Mouse (Mus musculus) lung, adult 2 months (tissue): ENCODE results near the gene Ssh2. TPM values are rescaled to one million over a fixed set of nuclear protein-coding genes. Genes with fewer than 3 reads are reported as not detected.

Experiments used
- DNase-seq: peaks from one replicate; pipeline ENCODE4 v3.0.0; 2022
- H3K4me1 ChIP-seq: fragments of 200-500 bp; 2 replicates; pipeline ENCODE4 v1.6.1; 2011; ENCODE audit warnings: low read length; ENCODE audit not compliant: control insufficient read depth, insufficient read depth
- H3K4me3 ChIP-seq: fragments of 200-500 bp; replicated peaks from 2 replicates; pipeline ENCODE3; 2011; ENCODE audit warnings: low read depth, mild to moderate bottlenecking, control low read depth, low read length; ENCODE audit errors: extremely low read depth
- CTCF ChIP-seq: fragments of 200-500 bp; IDR thresholded peaks from 2 replicates; pipeline ENCODE4 v1.5.1; 2011; ENCODE audit warnings: mild to moderate bottlenecking, low read length, control low read depth; ENCODE audit not compliant: insufficient read depth
- POLR2A ChIP-seq: fragments of 200-500 bp; IDR thresholded peaks from 2 replicates; pipeline ENCODE4 v1.6.1; 2011; ENCODE audit warnings: low read depth, mild to moderate bottlenecking, control low read depth, low read length, borderline replicate concordance; ENCODE audit errors: extremely low read depth
- whole genome bisulfite sequencing: fragments of 180-500 bp; shearing (Covaris S2); methylation state at CpG from one replicate; pipeline ENCODE4 v1.1.7; 2018; 5-methylcytosine and 5-hydroxymethylcytosine counted together
- polyA plus RNA-seq: library from polyadenylated mRNA; depleted of rRNA; stranded (reverse); fragments of >200 nt; gene quantifications from 2 replicates; pipeline ENCODE4 v1.2.3, GENCODE M21; 2012

The Ssh2 gene
- polyA plus RNA-seq, 1 experiment: 31.8 TPM

DNA sequence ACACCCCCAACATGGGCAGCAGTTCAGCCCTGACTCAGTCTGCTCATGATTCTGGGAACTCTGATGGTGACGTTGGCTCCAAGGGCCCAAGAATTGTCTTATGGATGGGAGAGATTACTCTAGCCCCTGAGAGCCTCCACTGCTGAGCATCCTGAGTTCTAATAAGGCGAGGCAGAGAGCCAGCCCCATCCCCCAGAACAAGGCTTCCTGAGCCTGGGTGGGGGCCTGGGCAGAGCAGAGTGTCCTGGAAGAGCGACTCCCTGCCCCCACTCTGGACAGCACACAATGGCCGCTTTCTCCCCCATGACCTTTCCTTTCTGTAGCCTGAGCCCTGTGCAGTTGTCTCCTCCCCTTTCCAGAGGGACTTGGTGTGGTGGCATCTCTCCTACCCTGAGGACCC is 281.8 kb downstream of the Ssh2 start:
- no peak for TF ChIP-seq POLR2A
- peaks cover 37% of the 10 kb centered on the region for H3K4me1 ChIP-seq
- 43% methylated on average over 4 of the region's 4 CpGs for WGBS
- no peak overlapping the region for H3K4me3 ChIP-seq
- DNase-seq: no peak

DNA sequence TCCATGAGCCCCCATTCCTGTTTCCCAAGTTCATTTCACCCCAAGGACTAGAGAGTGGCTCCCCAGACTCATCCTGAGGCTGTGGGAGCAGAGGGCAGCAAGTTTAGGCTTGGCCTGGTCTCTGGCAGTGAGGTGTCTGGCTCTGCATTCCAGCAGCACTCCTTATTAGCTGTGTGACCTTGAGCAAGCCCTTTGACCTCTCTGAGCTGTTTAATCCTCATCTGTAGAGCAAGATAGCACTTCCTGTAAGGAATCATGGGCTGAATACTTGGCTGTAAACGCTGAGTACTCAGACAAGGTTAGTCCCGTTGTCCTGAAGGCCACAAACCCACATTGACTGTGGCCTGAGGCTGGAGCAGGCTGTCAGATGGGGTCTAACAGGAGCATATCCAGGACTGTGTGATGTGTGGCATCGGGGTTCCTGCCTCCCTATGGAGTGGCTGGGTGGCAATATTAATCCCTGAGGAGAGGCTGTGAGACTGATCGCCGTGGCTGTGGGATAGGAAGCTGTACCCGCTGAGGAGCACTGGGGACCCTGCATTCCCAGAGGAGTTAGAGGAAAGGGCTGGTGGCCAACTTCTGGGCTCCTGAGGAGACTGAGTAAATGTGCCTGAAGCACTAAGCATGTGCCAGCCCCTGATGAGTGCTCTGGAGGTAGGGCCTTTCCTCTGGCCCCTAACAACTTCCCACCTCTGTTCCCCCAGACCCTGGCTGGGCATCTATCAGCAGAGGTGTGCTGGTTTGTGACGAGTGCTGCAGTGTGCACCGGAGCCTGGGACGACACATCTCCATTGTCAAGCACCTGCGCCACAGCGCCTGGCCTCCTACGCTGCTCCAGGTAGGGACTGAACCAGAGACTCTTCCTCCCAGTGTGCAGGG is 282.4 kb downstream of the Ssh2 start:
- 66% methylated on average over 12 of the region's 12 CpGs for WGBS
- no peak for TF ChIP-seq CTCF
- TF ChIP-seq POLR2A: no peak
- peaks cover 44% of the 10 kb centered on the region for H3K4me1 ChIP-seq
- no peak for DNase-seq
- no peak overlapping the region for H3K4me3 ChIP-seq

DNA sequence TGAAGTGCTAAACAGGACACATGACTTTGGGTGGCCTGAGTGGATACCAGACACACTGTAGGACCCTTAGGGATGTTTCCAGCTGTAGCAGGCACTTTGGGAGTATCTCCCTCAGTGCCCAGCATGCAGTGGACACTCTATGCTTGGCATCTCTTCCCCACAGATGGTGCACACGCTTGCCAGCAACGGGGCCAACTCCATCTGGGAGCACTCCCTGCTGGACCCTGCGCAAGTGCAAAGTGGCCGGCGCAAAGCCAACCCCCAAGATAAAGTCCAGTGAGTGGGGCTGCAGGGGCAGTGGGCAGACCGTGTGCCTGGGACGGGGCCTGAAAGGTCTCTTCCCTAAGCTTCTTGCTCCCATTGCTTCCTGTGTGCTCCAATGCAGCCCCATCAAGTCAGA is 283.3 kb downstream of the Ssh2 start:
- DNase-seq: no peak
- Histone ChIP-seq H3K4me1 (peaks cover 44% of the 10 kb centered on the region), H3K4me3 (no peak overlapping the region)
- WGBS: 73% methylated on average over 7 of the region's 7 CpGs
- TF ChIP-seq CTCF (no peak), POLR2A (no peak)

DNA sequence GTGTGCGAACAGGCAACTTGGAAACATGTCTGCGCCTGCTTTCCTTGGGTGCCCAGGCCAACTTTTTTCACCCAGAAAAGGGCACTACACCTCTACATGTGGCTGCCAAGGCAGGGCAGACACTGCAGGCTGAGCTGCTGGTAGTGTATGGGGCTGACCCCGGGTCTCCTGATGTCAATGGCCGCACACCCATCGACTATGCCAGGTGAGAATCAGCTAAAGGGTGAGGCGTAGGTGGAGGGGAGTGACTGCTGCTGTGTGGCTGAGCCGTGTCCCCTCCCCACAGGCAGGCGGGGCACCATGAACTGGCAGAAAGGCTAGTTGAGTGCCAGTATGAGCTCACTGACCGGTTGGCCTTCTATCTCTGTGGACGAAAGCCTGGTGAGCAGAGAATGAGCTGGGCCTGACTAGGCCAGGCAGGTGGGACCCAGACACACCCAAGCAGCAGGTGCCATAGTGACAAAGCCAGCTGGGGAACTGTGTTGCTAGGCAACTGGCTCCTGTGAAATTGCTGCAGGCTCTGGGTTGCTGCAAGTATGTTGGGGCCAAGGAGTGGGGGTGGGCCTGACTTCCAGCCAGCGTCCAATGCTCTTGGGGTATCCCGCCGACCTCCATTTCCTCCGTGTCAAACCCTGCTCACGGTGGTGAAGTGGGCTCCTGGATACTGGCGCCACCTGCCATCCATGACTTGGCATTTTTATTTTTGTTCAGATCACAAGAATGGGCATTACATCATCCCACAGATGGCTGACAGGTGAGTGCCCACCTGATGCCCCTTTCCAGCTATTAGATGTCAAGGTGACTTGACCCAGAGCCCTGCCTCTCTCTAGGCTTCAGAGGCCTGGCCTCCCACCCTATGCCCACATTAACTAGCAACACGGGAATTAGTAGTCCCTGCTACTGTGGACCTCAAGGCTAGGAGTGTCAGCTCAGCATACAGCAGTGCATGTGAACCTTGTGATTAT is 284.6 kb downstream of the Ssh2 start:
- H3K4me1 ChIP-seq: peaks cover 38% of the 10 kb centered on the region
- no peak overlapping the region for H3K4me3 ChIP-seq
- TF ChIP-seq CTCF: no peak
- TF ChIP-seq POLR2A: no peak
- DNase-seq: no peak
- 76% methylated on average over 17 of the region's 17 CpGs for WGBS

DNA sequence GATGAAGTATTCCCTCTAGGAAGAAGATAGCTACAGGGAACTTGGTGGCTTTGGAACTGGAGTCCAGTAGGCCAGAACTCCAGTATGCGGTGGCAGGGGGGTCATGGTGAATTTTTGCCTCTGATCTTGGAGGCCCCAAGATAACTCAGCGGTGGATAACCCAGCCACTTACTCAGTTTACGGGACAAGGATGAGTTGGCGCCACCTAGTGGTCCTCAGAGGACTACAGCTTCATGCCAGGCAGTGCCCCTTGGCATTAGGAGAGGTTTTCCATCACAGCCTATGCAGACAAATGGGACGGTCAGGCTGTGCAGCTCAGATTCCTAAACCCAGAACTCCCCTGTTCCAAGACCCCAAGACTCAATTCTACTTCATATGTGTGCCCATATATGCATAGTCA is 285.3 kb downstream of the Ssh2 start:
- Histone ChIP-seq H3K4me1 (peaks cover 33% of the 10 kb centered on the region), H3K4me3 (no peak overlapping the region)
- peak; percentile 94 for TF ChIP-seq CTCF
- no peak for TF ChIP-seq POLR2A
- WGBS: 9% methylated on average over 5 of the region's 5 CpGs
- DNase-seq: peak; percentile 75

DNA sequence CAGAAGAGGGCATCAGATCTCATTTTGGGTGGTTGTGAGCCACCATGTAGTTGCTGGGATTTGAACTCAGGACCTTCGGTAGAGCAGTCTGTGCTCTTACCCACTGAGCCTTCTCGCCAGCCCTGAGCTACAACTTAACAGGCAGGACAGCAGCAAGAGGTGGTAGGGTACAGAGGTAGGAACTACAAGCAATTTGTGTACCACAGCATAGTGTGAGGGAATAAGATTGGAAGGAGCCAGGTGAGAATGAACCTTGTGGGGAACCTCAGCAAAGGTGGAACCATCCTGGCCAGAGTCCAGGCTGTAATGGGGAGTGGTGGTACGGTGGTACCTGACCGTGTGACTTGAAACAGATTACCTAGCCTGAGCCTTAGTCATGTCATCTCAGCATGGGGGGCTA is 285.9 kb downstream of the Ssh2 start:
- Histone ChIP-seq H3K4me3 (no peak overlapping the region), H3K4me1 (peaks cover 30% of the 10 kb centered on the region)
- TF ChIP-seq POLR2A: no peak
- no peak for TF ChIP-seq CTCF
- no peak for DNase-seq
- 94% methylated on average over 4 of the region's 4 CpGs for WGBS

DNA sequence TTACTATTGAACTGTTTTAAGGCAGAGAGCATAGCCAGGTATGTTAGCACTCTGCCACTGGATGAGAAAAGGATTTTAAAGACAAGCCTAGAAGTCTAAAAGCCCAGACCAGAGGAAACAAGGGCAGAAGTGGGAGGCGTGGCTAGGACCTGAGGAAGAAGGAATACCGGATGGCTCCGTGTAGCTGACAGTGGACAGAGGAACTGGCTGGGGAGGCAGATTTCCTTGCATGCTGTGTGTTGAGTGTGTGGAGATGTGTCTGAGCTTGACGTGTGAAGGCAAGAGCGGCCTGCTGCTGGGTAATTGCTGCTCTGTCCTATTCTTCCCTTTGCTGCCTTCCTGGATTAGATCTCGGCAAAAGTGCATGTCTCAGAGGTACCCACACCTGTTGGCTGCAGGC is 286.4 kb downstream of the Ssh2 start:
- DNase-seq: no peak
- WGBS: 69% methylated on average over 6 of the region's 6 CpGs
- TF ChIP-seq CTCF (no peak), POLR2A (no peak)
- H3K4me3 ChIP-seq: no peak overlapping the region
- H3K4me1 ChIP-seq: peaks cover 26% of the 10 kb centered on the region

DNA sequence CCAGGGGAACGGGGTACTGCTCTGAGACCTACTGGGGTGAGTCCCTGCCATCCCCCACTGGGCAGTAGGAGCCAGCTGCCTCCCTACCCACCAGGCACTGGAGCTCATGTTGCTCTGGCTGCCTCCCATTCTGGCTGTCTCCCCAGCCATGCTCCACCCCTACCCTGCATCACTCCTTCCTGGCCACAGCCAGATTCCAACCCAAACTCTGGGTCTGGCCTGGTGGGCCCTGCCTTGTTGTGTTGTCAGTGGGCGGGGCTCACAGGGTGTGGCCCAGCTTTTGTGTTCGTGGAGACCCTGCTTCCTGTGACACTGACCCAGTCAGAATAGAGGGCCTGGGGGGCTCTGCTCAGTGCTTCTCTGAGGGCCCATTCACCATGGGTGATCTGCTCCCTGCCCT is 287.4 kb downstream of the Ssh2 start:
- 60% methylated on average over 3 of the region's 3 CpGs for WGBS
- TF ChIP-seq POLR2A: no peak
- TF ChIP-seq CTCF: no peak
- Histone ChIP-seq H3K4me1 (peaks cover 22% of the 10 kb centered on the region), H3K4me3 (no peak overlapping the region)
- no peak for DNase-seq

DNA sequence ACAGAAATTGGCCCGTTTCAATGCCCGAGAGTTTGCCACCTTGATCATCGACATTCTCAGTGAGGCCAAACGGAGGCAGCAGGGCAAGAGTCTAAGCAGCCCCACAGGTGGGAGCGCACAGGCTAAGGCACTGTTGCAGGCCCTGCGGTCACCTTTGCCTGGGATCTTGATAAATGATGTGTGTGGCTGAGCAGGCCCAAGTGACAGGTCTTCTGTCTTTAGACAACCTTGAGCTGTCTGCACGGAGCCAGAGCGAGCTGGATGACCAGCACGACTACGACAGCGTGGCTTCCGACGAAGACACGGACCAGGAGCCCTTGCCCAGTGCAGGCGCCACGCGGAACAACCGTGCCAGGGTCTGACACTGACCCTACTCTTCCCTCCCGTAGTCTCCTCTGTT is 288.3 kb downstream of the Ssh2 start:
- Histone ChIP-seq H3K4me3 (no peak overlapping the region), H3K4me1 (peaks cover 21% of the 10 kb centered on the region)
- TF ChIP-seq POLR2A: no peak
- no peak for TF ChIP-seq CTCF
- 91% methylated on average over 19 of the region's 19 CpGs for WGBS
- DNase-seq: no peak

DNA sequence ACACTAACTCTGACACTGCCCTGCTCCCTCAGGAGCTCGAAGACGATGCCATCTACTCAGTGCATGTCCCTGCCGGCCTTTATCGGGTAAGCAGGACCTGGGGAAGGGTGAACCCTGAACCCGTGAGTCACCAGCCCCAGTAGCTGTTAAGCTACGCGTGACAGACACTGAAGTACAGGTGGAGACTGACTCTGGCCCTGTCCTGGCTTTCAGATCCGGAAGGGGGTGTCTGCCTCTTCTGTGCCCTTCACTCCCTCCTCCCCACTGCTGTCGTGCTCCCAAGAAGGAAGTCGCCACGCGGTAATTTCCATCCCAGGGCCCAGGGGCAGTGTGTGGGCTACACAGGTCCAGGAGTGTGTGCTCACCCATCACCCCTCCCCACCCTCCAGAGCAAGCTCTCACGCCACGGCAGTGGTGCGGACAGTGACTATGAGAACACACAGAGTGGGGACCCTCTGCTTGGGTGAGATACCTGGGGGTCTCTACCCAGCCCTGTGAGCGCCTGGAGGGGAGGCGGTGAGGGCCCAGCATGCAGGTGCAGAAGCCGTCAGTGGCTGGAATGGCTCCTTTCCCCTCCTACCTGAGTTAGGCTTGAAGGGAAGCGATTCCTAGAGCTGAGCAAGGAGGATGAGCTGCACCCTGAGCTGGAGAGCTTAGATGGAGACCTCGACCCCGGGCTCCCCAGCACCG is 289.3 kb downstream of the Ssh2 start:
- Histone ChIP-seq H3K4me3 (no peak overlapping the region), H3K4me1 (peaks cover 21% of the 10 kb centered on the region)
- TF ChIP-seq POLR2A (no peak), CTCF (no peak)
- WGBS: 81% methylated on average over 22 of the region's 22 CpGs
- DNase-seq: peak; percentile 2
